Mouse (Mus musculus) heart, adult 2 months (tissue): Measurements from ENCODE around the gene Chchd10.
A peak's percentile ranks its signal among the peaks of the same experiment; 100 is the strongest.

ENCODE experiments used
- CTCF ChIP-seq: fragments of 200-600 bp; IDR thresholded peaks from 2 replicates; pipeline ENCODE4 v1.8.1; 2022; ENCODE audit warnings: antibody characterized with exemption, mild to moderate bottlenecking, moderate library complexity
- EP300 ChIP-seq: fragments of 200-500 bp; IDR thresholded peaks from 2 replicates; pipeline ENCODE4 v1.6.1; 2011; ENCODE audit warnings: low read depth, low read length, control low read depth; ENCODE audit not compliant: insufficient read depth
- POLR2A ChIP-seq: fragments of 200-500 bp; IDR thresholded peaks from 2 replicates; pipeline ENCODE4 v1.6.1; 2011; ENCODE audit warnings: mild to moderate bottlenecking, low read depth, low read length, control low read depth; ENCODE audit not compliant: insufficient read depth

DNA sequence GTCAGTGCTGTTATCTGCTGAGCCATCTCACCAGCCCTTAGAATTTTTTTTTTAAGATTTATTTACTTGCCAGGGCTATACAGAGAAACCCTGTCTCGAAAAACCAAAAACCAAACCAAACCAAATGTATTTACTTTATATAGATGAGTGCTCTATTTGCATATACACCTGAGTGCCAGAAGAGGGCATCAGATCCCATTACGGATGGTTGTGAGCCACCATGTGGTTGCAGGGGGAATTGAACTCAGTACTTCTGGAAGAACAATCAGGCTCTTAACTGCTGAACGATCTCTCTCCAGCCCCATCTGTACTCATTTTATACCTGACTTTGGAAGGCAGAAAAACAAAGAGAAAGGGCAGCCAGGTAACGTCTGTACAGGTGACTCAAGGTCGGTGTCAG is 42.3 kb downstream of the Chchd10 start:
- TF ChIP-seq CTCF (peak; percentile 65), POLR2A (no peak), EP300 (no peak)
